Mouse (Mus musculus) lung, postnatal 25 days (tissue): ENCODE results near the gene Nudt13.
"Not testable (repeated sequence)": the region's sequence is repeated elsewhere in the genome, so short reads cannot be mapped to it uniquely, and the experiment has no call there.

ENCODE experiments used
- DNase-seq: peaks from one replicate; pipeline ENCODE4 v3.0.0; 2022; ENCODE audit warnings: low spot score

Nudt13 gene

DNA sequence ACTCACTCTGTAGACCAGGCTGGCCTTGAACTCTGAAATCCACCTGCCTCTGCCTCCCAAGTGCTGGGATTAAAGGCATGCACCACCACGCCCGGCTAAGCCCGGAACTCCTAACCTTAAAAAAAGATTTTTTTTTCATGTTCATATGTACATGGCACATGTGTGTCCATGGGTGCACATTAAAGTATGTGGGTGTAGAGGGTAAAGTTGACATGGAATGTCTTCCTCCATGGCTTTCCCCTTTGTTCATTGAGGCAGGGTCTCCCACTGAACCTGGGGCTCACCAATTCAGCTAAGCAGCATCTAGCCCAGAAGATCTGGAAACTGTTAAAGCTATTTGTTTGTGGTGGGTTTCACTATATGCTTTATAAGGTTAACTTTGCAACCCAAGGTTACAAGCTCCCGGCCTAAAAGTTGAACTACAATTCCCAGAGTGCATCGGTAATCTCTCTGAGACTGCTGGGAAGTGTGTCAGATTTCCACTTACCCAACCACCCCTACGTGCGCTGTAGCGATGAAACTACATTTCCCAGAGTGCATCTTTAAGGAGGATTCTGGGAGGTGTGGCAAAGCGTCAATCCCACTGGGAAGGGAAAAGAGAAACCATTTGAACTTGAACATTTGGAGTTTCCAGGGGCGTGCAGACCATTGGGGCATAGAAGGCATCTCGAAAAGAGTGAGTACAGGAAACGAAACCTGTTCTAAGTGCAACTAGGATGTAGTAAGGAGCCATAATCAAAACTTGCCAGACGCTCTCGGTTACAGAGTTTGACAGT lies at the start of gene Nudt13:
Gene Nudt13 (plus strand): TSS at position 581 of the 776 bp plus-strand sequence.
- DNase-seq: peak; percentile 96

DNA sequence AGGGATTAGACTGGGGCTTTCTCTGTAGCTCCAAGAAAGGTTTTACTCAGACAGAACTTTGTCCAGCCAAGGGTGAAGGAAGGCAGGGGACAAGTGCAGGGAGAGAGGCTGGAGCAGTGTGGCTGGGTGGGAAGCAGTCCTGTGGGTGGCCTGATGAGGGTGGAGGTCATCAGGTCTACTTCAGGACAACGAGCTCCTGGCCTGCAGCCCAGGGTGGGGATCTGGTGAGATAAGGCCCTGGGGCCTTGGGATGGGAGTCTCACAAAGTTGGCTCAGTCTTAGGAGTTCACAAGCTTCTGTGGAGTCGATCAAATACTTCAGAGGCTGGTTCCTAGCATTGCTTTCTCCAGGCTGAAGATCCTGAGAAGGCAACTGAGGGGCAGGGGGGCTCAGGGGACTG lies 49.2 kb upstream of the Nudt13 start:
- DNase-seq: no peak

DNA sequence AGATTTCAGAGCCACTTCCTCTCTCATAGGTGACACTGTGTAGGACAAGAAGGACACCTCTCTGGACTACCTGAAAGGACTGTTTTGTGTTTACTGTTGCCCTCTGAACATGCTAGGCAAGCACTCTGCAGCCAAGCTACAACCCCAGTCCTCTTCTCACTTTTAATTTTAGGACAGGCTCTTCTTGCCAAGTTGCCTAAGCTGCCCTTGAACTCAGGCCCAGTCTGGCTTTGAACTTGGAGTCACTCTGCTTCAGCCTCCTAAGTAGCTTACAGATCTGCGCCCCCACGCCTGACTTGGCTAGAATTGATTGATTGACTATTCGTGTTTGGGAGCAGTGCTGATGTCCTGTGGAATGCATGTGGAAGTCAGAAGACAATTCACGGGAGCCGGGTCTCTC lies 48.6 kb upstream of the Nudt13 start:
- no peak for DNase-seq

DNA sequence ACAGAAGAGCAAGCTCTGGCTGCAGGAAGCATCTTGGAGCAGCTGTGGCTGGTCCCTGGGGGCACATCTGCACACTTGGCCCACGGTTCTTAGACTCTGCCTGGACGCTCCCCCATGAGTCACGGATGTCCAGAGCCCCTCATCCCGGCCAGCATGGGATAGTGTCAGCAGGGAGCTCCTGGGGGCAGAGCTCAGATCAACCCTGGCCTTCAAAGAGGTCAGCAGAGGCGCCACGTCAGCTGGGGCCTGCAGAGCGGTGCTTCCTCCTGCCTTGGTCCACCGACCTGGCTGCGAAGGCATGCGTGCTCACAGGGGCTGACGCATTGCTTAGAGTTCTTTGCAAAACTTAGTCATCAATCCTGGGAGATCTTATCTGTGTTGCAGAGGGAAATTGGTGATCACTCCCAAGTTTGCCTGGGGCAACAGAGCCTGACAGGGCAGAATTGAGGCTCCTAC lies 47.7 kb upstream of the Nudt13 start:
- DNase-seq: no peak

DNA sequence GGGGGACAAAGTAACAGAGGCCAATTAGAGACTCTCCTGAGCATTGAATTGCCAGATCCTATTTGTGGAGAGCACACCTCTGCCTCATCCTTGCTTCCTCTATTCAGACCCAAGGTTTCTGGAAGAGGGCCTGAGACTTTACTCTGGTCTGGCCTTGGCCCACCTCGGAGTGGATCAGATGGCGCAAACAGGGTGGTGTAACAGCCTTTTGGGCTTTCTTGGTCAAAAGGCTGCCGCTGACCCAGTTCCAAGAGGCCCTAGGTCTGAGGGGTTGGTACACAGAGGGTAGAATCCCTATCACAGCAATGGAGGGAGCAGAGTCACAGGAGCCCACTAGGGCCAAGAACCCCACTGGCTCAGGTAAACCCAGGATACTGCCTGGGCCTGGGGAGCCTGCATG lies 46.5 kb upstream of the Nudt13 start:
- no peak for DNase-seq

DNA sequence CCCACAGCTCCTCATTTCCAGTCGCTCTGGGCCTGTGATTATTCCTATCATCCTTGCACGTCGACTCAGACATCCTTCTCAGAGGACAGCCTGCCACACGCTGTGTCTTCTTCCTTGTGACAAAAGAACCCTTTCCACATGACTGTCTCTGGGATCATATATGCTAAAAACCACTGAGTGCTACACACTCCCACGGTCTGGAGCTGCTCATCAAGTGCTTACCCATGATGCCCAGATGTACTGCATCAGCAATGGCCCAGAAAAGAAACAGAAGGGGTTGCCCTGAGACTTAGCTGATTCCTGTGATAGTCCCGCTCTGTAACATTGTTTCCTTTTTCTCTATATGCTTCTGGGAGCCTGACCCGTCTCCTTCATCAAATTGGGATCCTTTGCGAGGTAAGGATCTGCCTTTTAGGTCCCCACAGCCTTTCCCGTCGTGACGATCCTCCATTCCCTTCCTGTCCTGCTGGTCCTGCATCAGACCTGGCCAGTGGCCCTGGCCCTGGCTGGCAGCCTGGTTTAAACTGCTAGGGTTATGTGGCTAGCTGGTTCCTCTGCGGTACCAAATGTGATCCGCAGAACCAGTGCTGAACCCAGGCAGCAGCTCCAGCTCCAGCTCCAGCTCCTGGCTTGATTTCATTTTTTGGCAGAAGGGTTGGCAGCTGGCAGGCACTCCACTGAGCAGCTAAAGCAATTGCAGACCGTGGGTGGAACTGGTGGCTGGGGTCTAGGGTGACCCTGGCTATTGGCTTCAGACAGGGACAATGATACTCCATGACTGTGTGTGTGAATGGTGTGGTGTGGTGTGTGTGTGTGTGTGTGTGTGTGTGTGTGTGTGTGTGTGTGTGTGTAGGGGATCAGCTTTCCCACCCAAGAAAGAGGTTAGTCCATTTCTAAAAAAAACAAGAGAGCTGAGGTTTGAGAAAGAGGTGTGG lies 44.0 kb upstream of the Nudt13 start:
- DNase-seq: no peak

- DNase-seq: peak; percentile 78
Measured at GRCm38 (mm10) chr14:20258185-20259113, 36.0 kb upstream of the Nudt13 start.

DNA sequence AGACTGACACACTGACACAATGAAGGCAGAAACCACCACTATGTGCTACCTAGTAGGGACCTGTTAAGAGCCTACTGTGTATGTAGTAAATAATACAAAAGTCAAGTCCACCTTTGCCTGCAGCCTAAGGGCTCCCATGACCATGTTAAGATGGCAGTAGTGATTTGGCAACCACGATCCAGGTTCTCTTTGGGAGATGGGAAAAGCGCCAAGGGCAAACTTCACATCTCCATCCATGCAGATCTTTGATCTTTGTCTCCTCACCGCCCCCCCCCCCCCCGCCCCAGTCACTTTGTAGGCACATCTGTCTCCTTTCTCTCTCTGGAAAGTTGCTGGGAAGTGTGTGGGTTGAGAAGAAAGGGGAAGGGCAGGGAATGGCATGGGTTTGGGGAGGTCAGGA lies 32.2 kb upstream of the Nudt13 start:
- DNase-seq: no peak

- no peak for DNase-seq
Measured at GRCm38 (mm10) chr14:20268421-20268820, 26.1 kb upstream of the Nudt13 start.

- no peak for DNase-seq
Measured at GRCm38 (mm10) chr14:20269082-20269809, 25.3 kb upstream of the Nudt13 start, which contains the start of gene Kcnk16. Kcnk16 (minus strand) TSS chr14:20269199.

DNA sequence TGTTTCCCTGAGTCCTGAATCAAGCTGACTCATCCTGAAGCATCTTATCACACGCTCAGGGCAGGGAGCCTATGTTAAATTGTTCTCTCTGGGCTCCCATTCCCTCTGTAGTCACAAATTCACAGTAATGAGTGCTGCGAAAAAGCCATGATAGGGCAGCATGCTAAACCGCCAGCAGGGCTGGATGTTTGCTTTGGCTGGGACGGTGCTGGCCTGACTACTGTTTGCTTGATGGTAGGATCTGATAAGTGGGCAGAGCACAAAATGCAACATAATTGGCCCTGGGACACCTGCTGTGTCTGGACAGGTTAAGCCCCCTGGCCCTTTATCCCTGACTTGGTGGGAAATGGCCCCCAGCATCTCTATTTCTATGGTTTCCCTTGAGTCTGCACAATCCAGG lies 3.1 kb upstream of the Nudt13 start:
- no peak for DNase-seq

DNA sequence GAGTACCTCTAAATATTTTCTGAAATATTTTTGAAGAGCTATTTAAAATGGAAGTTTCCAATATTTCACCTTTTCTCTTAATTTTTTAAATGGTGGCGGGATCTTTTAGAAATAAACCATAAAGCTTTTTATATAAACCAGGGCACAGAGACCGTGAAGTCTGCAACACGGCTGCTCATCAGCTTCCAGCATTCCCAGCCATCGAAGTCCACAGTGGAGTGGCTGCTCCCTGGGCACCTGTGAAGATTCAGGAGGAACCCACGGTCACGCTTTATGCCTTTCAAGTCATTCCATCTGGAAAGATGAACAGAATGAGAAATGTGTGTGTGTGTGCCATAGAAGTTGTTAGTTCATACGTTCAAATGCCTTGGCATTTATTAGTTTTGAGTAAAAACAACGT lies 450 bp downstream of the Nudt13 start:
- DNase-seq: no peak

GRCm38 (mm10) chr14:20297616-20298015 lies 3.1 kb downstream of the Nudt13 start:
- DNase-seq: no peak

DNA sequence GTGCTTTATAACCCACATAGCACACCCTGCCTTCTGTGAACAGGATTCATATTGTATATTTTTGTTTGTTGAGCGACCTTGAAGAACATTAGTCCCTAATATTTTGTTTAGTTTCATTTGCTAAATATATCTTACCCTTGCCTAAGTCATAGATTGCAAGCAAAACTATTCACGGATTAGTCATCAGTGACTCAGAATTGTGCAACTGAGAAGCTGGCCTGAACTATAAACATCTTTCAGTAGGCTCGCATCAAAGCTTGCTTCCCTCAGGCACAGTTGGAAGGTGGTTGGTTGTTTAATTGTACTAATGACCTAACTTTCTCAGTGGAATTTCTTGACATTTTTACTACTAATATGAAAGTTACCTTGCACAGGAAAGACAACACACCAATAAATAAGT lies 3.6 kb downstream of the Nudt13 start:
- peak; percentile 60 for DNase-seq

- not testable (repeated sequence) for DNase-seq
Measured at GRCm38 (mm10) chr14:20305085-20305484, 10.6 kb downstream of the Nudt13 start.

DNA sequence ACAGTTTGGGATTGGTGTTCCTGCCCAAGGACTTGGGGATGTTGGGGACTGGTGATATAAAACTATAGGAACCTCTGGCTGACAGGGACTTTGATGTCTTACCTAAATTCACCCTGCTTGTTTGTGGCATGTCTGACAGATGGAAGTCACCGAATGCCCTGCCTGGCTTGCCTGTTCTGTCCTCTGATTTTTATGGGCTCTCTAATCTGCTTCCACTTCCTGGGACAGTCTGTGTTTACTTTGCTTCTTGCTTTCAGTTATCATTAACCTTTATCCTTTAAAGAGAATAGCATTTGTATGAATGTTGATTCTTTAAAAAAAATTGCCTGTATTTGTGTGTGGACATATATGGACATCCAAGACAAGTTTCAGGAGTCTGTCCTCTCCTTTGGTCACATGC lies 20.6 kb downstream of the Nudt13 start:
- DNase-seq: no peak

GRCm38 (mm10) chr14:20319420-20319819 lies 24.9 kb downstream of the Nudt13 start:
- peak; percentile 24 for DNase-seq

GRCm38 (mm10) chr14:20324196-20324595 lies 29.7 kb downstream of the Nudt13 start:
- no peak for DNase-seq

DNA sequence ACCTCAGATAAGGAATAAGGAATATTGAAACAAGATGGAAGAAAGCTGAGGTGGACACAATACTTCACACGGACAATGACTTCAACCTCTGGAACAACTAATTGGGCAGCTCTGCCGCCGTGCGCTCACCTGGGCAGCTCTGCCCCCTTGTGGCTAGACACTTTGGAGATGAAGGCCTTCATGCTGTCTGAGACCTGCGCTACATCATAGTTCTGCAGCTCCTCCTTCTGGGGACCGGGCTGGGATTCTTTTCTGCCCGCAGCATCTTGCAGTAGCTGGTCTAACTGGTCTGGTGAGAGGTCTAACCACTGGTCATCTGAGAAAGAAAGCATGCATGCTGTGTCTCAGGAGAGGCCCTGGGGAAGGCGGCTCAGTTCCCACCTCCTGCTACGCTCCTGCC lies 34.0 kb downstream of the Nudt13 start:
- DNase-seq: peak; percentile 15

DNA sequence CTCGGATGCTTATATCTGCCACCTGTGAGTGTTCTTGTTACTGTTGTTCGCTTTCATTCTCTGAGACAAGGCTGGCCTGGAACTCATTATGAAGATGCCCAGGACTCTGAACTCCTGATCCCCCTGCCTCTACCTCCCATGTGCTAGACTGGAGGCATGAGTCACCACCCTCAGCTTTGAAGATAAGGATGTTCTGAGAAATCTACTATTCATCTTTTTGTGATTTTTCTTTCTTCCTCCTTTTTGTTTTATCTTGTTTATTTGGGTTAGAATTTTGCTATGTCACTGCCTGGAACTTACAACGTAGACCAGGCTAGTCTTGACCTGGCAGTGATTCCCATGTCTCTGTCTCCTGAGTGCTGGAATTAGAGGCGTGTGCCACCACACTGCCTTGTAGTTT lies 36.8 kb downstream of the Nudt13 start:
- no peak for DNase-seq

DNA sequence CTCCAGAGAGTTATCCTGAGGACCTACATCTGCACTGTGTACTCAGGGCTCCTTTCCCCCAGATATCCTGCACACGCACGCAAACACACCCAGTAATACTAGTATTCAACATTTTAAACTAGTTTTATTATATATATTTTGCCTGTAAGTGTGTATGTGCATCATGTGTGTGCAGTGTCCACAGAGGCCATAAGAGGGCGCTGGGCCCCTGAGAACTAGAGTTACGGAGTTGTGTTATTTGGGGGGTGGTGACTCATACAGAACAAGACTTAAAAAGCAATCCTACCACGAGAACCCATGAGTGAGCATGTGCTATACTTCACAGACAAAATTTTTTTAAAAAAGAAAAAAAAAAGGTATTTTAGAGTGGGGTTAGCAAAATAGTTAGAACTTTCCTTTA lies 44.9 kb downstream of the Nudt13 start:
- DNase-seq: no peak
